Mouse (Mus musculus) testis, postnatal 10 days (tissue): ENCODE data around the gene Lmna.

Experiments
- DNase-seq: peaks from one replicate; pipeline ENCODE4 v3.0.0; 2021; ENCODE audit warnings: low spot score

Lmna gene

DNA sequence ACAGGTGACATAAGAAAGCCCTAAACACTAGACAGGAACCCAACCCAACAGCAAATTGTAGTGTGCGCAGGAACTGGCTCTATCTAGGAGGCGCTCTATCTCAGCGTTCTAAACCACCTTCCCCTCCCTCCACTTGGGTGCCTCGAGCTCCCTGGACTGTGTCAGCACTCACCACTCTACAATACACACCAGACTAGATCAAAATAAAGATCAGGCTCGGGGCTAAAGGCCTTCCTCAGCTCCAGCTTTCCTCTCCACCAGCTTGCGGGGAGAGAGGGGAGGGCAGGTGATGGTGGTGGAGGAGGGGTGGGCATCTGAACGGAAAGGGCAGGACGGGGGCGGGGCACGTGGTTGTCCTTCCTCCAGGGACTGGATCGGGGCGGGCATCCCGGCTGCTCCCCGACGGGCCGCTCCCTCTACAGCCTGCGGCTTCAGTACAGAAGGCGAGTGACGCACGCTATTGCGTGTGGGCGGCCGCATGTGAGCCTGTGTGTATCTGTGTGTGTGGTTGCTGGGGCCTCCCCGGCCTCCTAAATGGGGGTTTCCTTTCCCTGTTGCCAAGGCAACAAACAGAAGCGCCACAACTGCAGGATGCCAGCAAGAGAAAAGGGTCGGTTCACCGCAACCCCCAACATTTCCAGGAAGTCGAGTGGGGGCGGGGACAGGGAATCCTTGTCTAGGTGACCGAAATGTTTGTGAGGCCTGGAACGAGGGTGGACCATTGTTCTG lies at the start of gene Lmna:
Gene Lmna (minus strand): TSS at position 265 of the 729 bp plus-strand sequence.
- DNase-seq, result peak; percentile 97

DNA sequence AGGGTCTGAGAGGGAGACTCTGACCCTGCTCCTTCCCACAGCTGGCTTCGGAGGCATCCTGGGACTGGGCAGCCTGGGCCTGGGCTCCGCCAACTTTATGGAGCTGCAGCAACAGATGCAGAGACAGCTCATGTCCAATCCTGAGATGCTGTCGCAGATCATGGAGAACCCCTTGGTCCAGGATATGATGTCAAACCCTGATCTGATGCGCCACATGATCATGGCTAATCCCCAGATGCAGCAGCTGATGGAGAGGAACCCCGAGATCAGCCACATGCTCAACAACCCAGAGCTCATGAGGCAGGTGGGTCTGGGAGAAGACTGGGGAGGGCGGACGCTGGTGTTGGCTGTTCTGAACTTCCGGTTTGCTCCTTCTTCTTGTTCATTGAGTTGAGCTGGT lies 46.9 kb upstream of the Lmna start:
- no peak for DNase-seq

DNA sequence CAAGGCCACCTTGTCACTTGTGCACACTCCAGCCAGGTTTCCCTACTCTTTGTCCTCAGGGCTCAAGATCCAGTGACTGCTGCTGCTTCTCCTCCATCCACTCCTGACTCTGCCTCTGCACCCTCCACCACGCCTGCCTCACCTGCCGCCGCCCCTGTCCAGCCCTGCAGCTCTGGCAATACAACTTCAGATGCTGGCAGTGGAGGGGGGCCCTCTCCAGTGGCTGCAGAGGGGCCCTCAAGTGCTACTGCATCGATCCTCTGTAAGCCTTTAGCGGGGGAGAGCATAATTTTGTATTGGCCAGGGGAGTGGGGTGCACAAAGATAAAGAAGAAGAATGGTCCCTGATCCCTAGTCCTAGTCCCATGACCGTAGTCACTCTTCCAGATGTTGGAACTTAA lies 46.0 kb upstream of the Lmna start:
- no peak for DNase-seq

DNA sequence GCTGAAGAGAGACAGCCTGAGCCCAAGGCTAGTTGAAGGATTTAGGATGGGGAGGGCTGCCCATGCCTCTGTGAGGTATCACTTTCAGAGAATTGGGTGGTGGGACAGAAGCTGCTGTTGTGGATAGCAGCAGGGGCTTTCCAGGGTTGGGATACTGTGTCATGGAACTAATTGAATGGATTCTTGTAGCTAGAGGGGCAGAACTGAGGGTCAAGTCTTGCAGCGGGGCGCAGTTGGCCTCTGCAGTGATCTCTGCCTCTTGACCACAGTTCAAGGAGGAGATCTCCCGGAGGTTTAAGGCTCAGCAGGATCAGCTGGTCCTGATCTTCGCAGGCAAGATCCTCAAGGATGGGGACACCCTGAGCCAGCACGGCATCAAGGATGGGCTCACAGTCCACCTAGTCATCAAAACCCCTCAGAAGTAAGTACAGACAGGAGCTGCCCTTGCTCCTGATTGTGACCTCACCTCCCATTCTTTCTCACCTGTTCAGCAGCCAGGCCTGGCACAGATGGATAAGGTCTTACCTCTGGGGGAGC lies 45.4 kb upstream of the Lmna start:
- no peak for DNase-seq

DNA sequence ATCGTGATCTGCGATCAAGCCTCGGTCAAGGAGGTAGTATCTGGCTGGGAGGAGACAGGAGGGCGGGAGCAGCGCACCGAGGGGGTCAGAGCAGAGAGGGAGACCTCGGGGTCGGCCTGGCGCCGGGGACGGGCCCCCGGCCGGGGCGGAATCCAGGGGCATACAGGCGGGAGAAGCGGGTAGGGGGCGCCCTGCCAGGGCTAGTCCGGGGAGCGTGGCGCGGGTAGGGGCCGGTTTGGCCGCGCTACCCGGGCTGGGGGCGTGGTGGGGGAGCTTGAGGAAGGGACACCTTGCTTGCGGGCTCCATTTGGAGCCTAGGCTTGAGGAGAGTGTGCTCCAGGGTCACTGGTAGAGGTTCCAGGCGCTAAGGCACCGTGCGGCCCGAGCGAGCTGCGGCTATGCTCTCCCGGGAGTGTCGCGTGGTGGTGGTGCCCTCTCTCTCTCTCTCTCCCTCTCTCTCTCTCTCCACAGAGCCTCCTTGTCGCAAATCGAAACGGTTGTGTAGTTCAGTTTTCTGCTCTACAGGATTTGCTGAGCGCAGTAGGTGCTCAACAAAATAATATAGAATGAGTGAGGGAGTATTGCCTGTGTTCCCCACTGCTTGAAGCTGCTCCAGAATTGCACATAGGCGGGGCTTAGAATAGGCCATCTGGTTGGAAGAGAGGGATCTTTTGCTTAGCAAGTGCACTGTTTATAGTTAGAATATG lies 44.3 kb upstream of the Lmna start:
- peak; percentile 84 for DNase-seq

- peak; percentile 95 for DNase-seq
Observed at GRCm38 (mm10) chr3:88553525-88553879, 43.7 kb upstream of the Lmna start, which contains the start of gene Ubqln4. Gene Ubqln4 (plus strand): TSS chr3:88553758.

DNA sequence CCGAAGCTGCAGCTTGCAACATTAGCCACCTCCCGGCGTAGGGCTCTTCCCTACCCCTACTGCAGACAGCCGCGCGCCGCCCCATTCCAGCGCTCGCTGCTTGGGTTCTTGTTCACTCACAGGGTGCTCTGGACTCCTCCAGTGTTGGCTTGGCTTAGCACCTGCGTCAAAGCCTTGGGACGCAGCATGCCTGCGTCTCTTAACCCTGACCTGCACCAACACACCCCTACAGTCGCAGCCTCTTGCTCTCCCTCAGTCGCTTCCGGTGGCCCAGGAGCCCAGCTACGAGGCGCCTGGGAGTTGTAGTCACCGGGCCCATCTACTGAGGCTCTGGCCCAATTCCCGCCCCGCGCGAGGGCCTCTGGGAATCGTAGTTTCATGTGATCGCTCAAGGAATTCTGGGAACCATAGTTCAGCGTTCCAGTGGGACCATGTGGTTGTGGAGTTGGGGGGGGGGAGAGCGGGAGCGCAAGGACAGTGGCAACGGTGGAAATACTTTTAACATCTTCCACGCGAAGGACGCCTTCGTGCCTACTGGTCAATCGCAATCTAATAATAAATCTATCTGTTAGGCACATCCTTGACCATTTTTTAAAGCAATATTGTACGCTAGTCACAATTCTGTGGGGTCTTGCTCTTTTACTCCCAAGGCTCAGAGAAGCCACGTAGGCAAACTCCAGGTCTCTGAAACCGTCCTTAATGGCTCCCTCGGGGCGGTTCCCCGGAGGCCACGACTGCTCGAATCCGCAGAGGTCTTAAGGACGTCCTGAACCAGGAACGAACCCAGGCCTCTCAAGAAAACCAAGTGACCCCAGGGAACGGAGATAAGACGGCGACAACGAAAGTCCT lies 43.1 kb upstream of the Lmna start, which contains the start of gene Lamtor2:
Gene Lamtor2 (minus strand): TSS at position 399 of the 849 bp plus-strand sequence.
- peak; percentile 97 for DNase-seq

- no peak for DNase-seq
Observed at GRCm38 (mm10) chr3:88552082-88552645, 42.4 kb upstream of the Lmna start.

DNA sequence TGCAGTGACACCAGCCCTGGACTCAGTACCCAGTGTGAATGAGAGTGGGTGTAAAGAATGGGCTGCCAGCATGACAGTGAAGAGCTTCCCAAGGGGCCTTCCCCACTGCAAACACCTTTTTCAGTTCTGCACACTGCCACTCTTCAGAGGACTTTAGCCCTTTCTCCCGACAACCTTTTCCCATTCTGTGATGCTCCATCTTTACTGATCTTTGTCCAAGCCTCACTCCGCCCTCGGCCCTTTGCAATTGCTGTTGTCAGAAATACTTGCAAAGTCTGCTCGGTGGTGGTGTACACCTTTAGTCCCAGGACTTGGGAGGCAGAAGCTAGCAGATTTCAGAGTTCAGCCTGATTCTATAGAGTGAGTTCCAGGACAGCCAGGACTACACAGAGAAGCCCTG lies 41.8 kb upstream of the Lmna start:
- DNase-seq, result no peak

DNA sequence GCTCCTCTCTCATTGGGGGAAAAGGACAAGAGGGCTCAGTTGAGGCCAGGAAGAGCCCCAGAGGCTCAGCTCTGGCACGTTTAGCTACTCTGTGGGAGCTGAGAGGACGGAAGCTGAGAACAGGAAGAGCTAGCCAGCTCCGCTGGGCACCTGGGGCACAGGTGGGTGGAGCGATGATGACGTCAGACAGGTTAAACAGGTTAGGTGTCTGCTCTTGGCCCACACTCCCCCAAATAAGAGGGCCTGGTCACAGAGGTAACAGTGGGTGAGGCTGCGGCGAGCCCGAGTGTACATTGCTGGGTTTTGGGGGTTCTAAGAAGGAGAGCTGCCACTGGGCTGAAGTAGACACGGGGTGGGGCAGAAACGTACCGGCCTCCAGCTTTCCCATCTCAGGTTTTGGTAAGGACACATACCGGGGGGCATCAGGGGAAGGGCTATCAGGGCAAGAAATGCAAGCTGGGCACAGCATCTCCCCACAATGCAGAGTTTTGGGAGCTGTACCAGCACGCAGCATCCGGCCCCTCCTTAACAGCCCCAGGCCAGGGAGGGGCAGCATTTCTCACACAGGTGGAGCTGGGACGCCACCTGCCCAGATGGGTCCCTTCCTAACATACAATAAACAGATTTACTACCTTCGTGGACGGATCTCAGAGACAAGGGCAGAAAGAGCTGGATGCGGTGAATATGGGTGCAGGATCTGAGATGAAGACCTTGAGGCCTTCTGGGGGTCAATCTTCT lies 38.6 kb upstream of the Lmna start, which contains the start of gene Rab25:
Gene Rab25 (minus strand): TSS at position 121 of the 738 bp plus-strand sequence.
- DNase-seq, result no peak

GRCm38 (mm10) chr3:88546674-88547418 lies 37.1 kb upstream of the Lmna start:
- DNase-seq, result no peak

- DNase-seq, result no peak
Observed at GRCm38 (mm10) chr3:88544955-88545591, 35.3 kb upstream of the Lmna start.

DNA sequence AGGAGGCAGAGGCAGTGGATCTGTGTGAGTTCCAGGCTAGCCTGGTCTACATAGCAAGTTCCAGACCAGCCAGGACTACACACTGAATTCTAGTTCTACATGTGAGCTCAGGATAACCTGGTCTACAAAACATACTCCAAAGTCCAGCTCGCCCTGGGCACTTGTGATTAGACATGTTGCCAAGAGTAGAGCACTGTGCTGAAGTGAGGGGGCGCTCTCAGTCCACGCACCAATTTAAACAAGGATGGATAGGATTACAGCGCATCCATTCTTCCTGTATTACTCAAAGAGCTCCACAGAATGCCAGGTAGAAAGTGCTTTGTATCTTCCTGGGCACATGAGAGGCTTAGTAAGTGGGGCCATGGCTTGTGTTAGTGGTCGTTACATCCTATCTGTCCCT lies 34.8 kb upstream of the Lmna start:
- DNase-seq, result no peak

GRCm38 (mm10) chr3:88543651-88544410 lies 34.1 kb upstream of the Lmna start:
- DNase-seq, result no peak

DNA sequence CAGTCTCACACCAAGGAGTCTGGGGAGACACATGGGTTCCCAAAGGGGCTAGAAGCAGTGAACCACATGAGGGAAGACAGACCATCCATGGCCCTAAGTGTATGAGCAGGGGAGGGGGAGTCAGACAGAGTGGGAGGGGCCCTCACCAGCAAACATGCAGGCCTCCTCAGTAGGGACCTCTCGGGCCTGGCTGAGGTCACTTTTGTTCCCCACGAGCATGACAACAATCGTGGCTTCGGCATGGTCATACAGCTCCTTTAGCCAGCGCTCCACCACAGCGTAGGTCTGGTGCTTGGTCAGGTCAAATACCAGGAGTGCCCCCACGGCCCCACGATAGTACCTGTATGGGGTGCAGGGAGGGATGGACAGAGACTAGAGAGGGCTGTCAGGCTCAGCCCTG lies 33.4 kb upstream of the Lmna start:
- DNase-seq, result no peak

DNA sequence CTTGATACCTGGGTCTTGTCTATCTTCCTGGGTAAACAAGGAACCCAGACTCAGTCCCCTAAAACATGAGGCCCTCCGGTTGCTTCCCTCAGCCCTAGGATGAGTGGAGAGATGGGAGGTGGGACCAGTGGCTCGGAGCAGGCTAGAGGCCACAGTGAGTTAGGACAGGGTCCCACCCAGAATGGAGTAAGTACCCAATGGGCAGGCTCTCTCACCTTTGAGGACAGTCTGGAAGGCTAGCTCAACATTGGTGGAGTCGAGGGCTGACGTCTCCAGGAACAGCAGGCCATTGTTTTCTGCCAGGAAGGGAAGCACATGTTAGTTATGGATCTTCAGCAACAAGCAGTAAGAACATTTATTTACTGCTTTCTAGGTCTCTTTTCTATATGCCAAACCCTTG lies 32.7 kb upstream of the Lmna start:
- no peak for DNase-seq

- no peak for DNase-seq
Observed at GRCm38 (mm10) chr3:88541622-88542401, 32.1 kb upstream of the Lmna start.

- no peak for DNase-seq
Observed at GRCm38 (mm10) chr3:88540085-88540484, 30.3 kb upstream of the Lmna start.
